Mouse (Mus musculus) thymus, adult 2 months (tissue): Measurements from ENCODE around the gene Pkp4. TPM values are rescaled to one million over a fixed set of nuclear protein-coding genes. Genes with fewer than 3 reads are reported as not detected.

Experiments used
- DNase-seq: peaks from one replicate; pipeline ENCODE4 v3.0.0; 2021
- H3K27ac ChIP-seq: fragments of 200-500 bp; 2 replicates; pipeline ENCODE4 v1.5.1; 2012; ENCODE audit warnings: low read length, control low read depth; ENCODE audit not compliant: control insufficient read depth, insufficient read depth
- H3K27me3 ChIP-seq: fragments of 200-500 bp; 2 replicates; pipeline ENCODE4 v1.6.1; 2012; ENCODE audit warnings: mild to moderate bottlenecking, low read length, moderate library complexity, mixed read lengths; ENCODE audit not compliant: control insufficient read depth, insufficient read depth
- H3K36me3 ChIP-seq: fragments of 200-500 bp; 2 replicates; pipeline ENCODE4 v1.6.1; 2012; ENCODE audit warnings: mild to moderate bottlenecking, low read length, moderate library complexity; ENCODE audit not compliant: control insufficient read depth, insufficient read depth
- H3K4me1 ChIP-seq: fragments of 200-500 bp; replicated peaks from 2 replicates; pipeline ENCODE4 v1.6.1; 2012; ENCODE audit warnings: low read length; ENCODE audit not compliant: control insufficient read depth, insufficient read depth
- H3K4me3 ChIP-seq: fragments of 200-500 bp; 2 replicates; pipeline ENCODE4 v1.5.1; 2012; ENCODE audit warnings: mild to moderate bottlenecking, low read length, control low read depth, moderate library complexity; ENCODE audit not compliant: control insufficient read depth, insufficient read depth
- CTCF ChIP-seq: fragments of 200-500 bp; IDR thresholded peaks from 2 replicates; pipeline ENCODE4 v1.5.1; 2012; ENCODE audit warnings: mild to moderate bottlenecking, control low read depth, low read length, moderate library complexity, borderline replicate concordance; ENCODE audit not compliant: control insufficient read depth, poor library complexity, insufficient read depth; ENCODE audit errors: extremely low read depth
- POLR2A ChIP-seq: fragments of 200-500 bp; IDR thresholded peaks from 2 replicates; pipeline ENCODE4 v1.6.1; 2012; ENCODE audit warnings: mild to moderate bottlenecking, low read length, control low read depth, moderate library complexity; ENCODE audit not compliant: control insufficient read depth, poor library complexity, insufficient read depth; ENCODE audit errors: extremely low read depth
- WGBS: fragments of 180-500 bp; shearing (Covaris S2); methylation state at CpG from one replicate; pipeline ENCODE4 v1.1.7; 2018; 5-methylcytosine and 5-hydroxymethylcytosine counted together
- polyA plus RNA-seq: library from polyadenylated mRNA; depleted of rRNA; stranded (reverse); fragments of >200 nt; gene quantifications from 2 replicates; pipeline ENCODE4 v1.2.3, GENCODE M21; 2012

Pkp4 gene
- polyA plus RNA-seq, 1 experiment = 40.8 TPM

DNA sequence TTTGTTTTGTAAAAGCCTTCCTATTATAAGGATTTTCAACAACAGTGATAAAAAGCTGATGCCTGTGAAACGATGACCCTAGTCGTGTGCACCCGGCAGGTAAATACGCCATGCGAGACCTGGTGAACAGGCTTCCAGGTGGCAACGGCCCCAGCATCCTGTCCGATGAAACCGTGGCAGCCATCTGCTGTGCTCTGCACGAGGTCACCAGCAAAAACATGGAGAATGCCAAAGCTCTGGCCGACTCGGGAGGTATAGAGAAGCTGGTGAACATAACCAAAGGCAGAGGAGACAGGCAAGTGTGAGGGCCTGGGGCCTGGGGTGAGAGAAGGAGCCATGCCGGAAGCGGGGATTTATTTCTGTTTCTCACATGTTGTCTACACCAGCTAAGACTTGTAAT is 184.0 kb downstream of the Pkp4 start:
- H3K4me1 ChIP-seq = peaks cover 14% of the 10 kb centered on the region
- H3K27ac ChIP-seq = no peak overlapping the region
- no peaks in the 10 kb centered on the region for H3K27me3 ChIP-seq
- DNase-seq = no peak
- TF ChIP-seq POLR2A = no peak
- no peak for TF ChIP-seq CTCF
- H3K4me3 ChIP-seq = no peak overlapping the region
- H3K36me3 ChIP-seq = no peaks in the 10 kb centered on the region
- WGBS = 97% methylated on average over 13 of the region's 13 CpGs

DNA sequence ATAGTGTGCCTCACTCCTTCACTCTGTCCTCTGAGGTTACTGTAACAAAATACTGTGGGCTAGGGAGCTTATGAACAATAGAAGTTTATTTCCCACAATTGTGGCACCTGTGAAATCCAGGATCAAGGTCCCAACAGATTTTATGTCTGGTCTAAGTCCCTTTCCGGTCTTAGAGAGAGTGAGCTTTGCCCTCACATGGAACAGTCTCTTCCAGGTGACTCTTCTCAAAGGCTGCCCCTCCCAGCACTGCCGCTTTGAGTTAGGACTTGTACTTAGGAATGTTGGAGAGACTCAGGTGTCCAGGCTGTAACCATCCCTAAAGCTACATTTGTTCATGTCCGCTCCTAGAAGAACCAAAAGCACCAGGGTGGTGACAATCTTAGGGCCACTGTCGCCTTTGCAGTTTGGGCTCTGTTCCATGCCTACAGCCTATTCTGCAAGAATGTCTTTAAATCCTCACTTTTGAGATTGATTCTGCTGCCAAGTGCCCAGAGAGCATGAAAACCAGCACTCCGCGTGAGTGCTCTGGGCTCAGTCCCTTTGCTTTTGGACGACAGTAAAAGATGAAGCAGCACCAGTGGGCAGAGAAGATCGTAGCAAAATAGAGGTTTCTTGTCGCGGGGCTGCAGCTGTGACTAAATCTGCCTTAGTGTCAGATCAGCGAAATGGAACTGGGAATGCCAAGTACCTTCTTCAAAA is 184.6 kb downstream of the Pkp4 start:
- H3K4me1 ChIP-seq = peaks cover 9% of the 10 kb centered on the region
- H3K27ac ChIP-seq = no peak overlapping the region
- H3K4me3 ChIP-seq = no peak overlapping the region
- H3K36me3 ChIP-seq = no peaks in the 10 kb centered on the region
- TF ChIP-seq CTCF (no peak), POLR2A (no peak)
- 95% methylated on average over 11 of the region's 11 CpGs for WGBS
- no peak for DNase-seq
- no peaks in the 10 kb centered on the region for H3K27me3 ChIP-seq

- no peaks in the 10 kb centered on the region for H3K36me3 ChIP-seq
- no peak for DNase-seq
- TF ChIP-seq CTCF (0 out of 2 replicates have a peak, but pooled peaks have one; percentile 18), POLR2A (no peak)
Measured at GRCm38 (mm10) chr2:59346443-59346842, 185.8 kb downstream of the Pkp4 start.

GRCm38 (mm10) chr2:59348585-59348984 is 187.9 kb downstream of the Pkp4 start:
- 91% methylated on average over 8 of the region's 8 CpGs for WGBS
- DNase-seq = no peak
- Histone ChIP-seq H3K4me3 (no peak overlapping the region), H3K36me3 (no peaks in the 10 kb centered on the region), H3K27ac (no peak overlapping the region), H3K27me3 (no peaks in the 10 kb centered on the region), H3K4me1 (peaks cover 9% of the 10 kb centered on the region)
- no peak for TF ChIP-seq POLR2A
- no peak for TF ChIP-seq CTCF

More at GRCm38 (mm10) chr2:59346443-59346842, 185.8 kb downstream of the Pkp4 start:
- Histone ChIP-seq H3K4me1 (peaks cover 6% of the 10 kb centered on the region), H3K4me3 (no peak overlapping the region), H3K27ac (no peak overlapping the region), H3K27me3 (no peaks in the 10 kb centered on the region)
- WGBS = 25% methylated on average over 12 of the region's 12 CpGs

- H3K36me3 ChIP-seq = no peaks in the 10 kb centered on the region
- H3K27me3 ChIP-seq = no peaks in the 10 kb centered on the region
- no peak for DNase-seq
- H3K4me1 ChIP-seq = peaks cover 16% of the 10 kb centered on the region
- TF ChIP-seq POLR2A (no peak), CTCF (no peak)
- 96% methylated on average over 3 of the region's 3 CpGs for WGBS
- no peak overlapping the region for H3K27ac ChIP-seq
- H3K4me3 ChIP-seq = no peak overlapping the region
Measured at GRCm38 (mm10) chr2:59350094-59350493, 189.4 kb downstream of the Pkp4 start.

- no peaks in the 10 kb centered on the region for H3K27me3 ChIP-seq
- no peaks in the 10 kb centered on the region for H3K36me3 ChIP-seq
- WGBS = 92% methylated on average over 16 of the region's 16 CpGs
- no peak overlapping the region for H3K4me3 ChIP-seq
- H3K4me1 ChIP-seq = peaks cover 12% of the 10 kb centered on the region
- H3K27ac ChIP-seq = no peak overlapping the region
- DNase-seq = no peak
- TF ChIP-seq POLR2A (no peak), CTCF (no peak)
Measured at GRCm38 (mm10) chr2:59351303-59352099, 190.9 kb downstream of the Pkp4 start.

- peak overlapping the region; percentile 65 for H3K27ac ChIP-seq
Measured at GRCm38 (mm10) chr2:59353821-59354220, 193.2 kb downstream of the Pkp4 start.

More at GRCm38 (mm10) chr2:59353821-59354220, 193.2 kb downstream of the Pkp4 start:
- Histone ChIP-seq H3K36me3 (no peaks in the 10 kb centered on the region), H3K4me1 (peaks cover 9% of the 10 kb centered on the region), H3K27me3 (no peaks in the 10 kb centered on the region), H3K4me3 (no peak overlapping the region)
- no peak for TF ChIP-seq CTCF
- no peak for TF ChIP-seq POLR2A
- 54% methylated on average over 3 of the region's 3 CpGs for WGBS
- no peak for DNase-seq
